Mouse (Mus musculus) midbrain, embryonic 15.5 days (tissue): ENCODE results near the gene Cbx5. TPM values are rescaled to one million over a fixed set of nuclear protein-coding genes. Genes with fewer than 3 reads are reported as not detected.

Source experiments
- ATAC-seq: fragments of 200-750 bp; cut with Nextera tagmentation; replicated peaks from 2 replicates; pipeline ENCODE4 v1.8.0; 2017; ENCODE audit warnings: moderate TSS enrichment
- H3K27ac ChIP-seq: fragments of 300-500 bp; sonication (generic); 2 replicates; pipeline ENCODE4 v1.5.1; 2015; ENCODE audit warnings: mild to moderate bottlenecking, inconsistent platforms
- H3K27me3 ChIP-seq: fragments of 300-500 bp; sonication (generic); replicated peaks from 2 replicates; pipeline ENCODE4 v1.6.1; 2015; ENCODE audit warnings: inconsistent platforms
- H3K36me3 ChIP-seq: fragments of 300-500 bp; sonication (generic); replicated peaks from 2 replicates; pipeline ENCODE4 v1.6.1; 2015; ENCODE audit warnings: inconsistent platforms
- H3K4me1 ChIP-seq: fragments of 300-500 bp; sonication (generic); 2 replicates; pipeline ENCODE4 v1.6.1; 2015; ENCODE audit warnings: inconsistent platforms
- H3K4me2 ChIP-seq: fragments of 300-500 bp; sonication (generic); 2 replicates; pipeline ENCODE4 v1.6.1; 2015; ENCODE audit warnings: inconsistent platforms, mild to moderate bottlenecking, moderate library complexity
- H3K4me3 ChIP-seq: fragments of 300-500 bp; sonication (generic); 2 replicates; pipeline ENCODE4 v1.5.1; 2015; ENCODE audit warnings: mild to moderate bottlenecking, inconsistent platforms
- H3K9ac ChIP-seq: fragments of 300-500 bp; sonication (generic); 2 replicates; pipeline ENCODE4 v1.6.1; 2015; ENCODE audit warnings: mild to moderate bottlenecking, inconsistent platforms
- H3K9me3 ChIP-seq: fragments of 300-500 bp; sonication (generic); 2 replicates; pipeline ENCODE4 v1.6.1; 2016; ENCODE audit warnings: inconsistent platforms
- WGBS: fragments of 180-500 bp; shearing (Covaris S2); methylation state at CpG from one replicate; pipeline ENCODE4 v1.1.7; 2015; ENCODE audit warnings: mixed read lengths; 5-methylcytosine and 5-hydroxymethylcytosine counted together
- polyA plus RNA-seq: library from polyadenylated mRNA; unstranded; fragments of >200 nt; fragmentation: Nextera tagmentation; extraction: Ambion mirVana; gene quantifications from 2 replicates; pipeline ENCODE4 v1.2.1, GENCODE M21; 2015

The Cbx5 gene
- polyA plus RNA-seq, 1 experiment from 2014 or later: 153 TPM

DNA sequence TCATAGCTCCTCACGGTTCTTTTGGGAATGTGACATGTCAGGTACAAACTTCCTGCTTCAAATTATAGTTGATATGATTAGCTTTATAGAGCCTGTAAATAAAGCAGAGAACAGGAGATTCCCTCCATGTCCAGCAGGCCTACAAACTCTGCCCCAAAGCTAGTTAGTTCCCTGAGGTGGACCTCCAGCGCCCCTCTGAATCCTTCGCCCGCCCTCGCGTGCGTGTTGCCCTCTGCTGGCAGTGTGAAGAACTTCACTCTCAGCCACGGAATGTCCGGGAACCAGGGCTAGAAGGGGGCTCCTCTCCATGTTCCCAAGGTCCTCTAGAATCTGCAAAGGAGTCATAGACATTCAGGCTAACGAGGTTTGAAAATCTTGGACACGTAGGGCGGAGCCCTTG is 61.5 kb downstream of the Cbx5 start:
- WGBS: 7% methylated on average over 12 of the region's 12 CpGs
- no peak overlapping the region for H3K27ac ChIP-seq
- no peak overlapping the region for H3K4me3 ChIP-seq
- no peaks in the 10 kb centered on the region for H3K9me3 ChIP-seq
- H3K36me3 ChIP-seq: no peaks in the 10 kb centered on the region
- H3K4me1 ChIP-seq: peaks cover 11% of the 10 kb centered on the region
- H3K27me3 ChIP-seq: peaks cover 85% of the 10 kb centered on the region
- H3K9ac ChIP-seq: no peak overlapping the region
- no peak overlapping the region for H3K4me2 ChIP-seq
- no peak for ATAC-seq

DNA sequence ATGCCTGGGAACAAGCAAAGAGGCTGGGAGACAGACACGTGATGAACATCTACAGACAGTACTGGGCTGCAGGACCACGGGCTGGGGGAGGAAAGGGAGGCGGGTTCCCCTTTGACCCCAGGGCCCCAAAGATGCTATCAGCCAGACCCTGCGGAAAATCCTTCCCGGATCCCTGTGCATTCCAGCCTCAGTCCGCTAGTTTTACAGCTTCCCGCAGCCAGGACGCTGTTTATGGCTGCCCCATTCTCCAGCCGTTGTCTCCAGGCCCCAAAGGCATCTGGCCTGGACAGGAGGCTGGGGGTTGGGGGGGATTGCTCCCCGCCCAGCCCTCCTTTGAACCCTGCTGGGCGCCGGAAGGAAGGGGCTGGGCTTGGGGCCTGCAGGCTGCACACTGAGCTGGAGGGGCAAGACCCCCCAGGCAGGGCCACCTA is 62.0 kb downstream of the Cbx5 start:
- ATAC-seq: 0 out of 2 replicates have a peak, but pooled peaks have one; percentile 26
- no peak overlapping the region for H3K4me2 ChIP-seq

DNA sequence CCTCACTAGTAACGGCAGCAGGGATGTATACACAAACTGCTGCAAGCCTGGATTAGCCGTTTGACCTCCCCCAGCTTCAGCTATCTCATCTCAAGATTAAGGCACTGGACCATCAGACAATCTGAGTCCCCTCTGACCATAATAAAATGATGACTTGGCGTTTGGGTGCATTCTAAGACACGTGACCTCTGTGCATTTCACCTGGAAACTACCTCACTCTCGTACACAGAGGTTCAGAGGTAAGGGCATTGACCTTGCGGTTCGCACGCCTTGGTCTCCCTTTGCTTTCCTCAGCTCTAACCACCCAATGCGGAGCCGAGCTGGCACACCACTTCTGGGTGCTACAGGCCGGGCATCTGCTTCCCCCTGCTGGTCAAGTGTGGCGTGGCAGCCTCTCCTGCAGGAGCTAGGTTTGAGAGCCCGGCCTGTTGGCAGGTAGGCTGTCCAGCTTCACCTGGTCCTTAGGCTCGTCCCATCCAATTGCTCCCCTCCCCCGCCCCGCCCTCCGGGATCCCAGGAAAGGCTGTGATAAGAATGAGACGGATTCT is 62.7 kb downstream of the Cbx5 start:
- 1% methylated on average over 18 of the region's 18 CpGs for WGBS
- Histone ChIP-seq H3K4me3 (no peak overlapping the region), H3K4me2 (peak overlapping the region; percentile 11; the same call in 1 of the 2 replicates), H3K9me3 (no peaks in the 10 kb centered on the region), H3K4me1 (peaks cover 8% of the 10 kb centered on the region; the same call in 1 of the 2 replicates), H3K9ac (no peak overlapping the region), H3K36me3 (no peaks in the 10 kb centered on the region), H3K27me3 (peaks cover 92% of the 10 kb centered on the region), H3K27ac (no peak overlapping the region)
- ATAC-seq: peak; percentile 73

More for the DNA sequence above, 62.0 kb downstream of the Cbx5 start:
- peaks cover 85% of the 10 kb centered on the region for H3K27me3 ChIP-seq
- H3K4me1 ChIP-seq: peaks cover 8% of the 10 kb centered on the region; the same call in 1 of the 2 replicates
- H3K27ac ChIP-seq: no peak overlapping the region
- 8% methylated on average over 12 of the region's 12 CpGs for WGBS
- no peaks in the 10 kb centered on the region for H3K36me3 ChIP-seq
- no peaks in the 10 kb centered on the region for H3K9me3 ChIP-seq
- no peak overlapping the region for H3K9ac ChIP-seq
- H3K4me3 ChIP-seq: no peak overlapping the region

DNA sequence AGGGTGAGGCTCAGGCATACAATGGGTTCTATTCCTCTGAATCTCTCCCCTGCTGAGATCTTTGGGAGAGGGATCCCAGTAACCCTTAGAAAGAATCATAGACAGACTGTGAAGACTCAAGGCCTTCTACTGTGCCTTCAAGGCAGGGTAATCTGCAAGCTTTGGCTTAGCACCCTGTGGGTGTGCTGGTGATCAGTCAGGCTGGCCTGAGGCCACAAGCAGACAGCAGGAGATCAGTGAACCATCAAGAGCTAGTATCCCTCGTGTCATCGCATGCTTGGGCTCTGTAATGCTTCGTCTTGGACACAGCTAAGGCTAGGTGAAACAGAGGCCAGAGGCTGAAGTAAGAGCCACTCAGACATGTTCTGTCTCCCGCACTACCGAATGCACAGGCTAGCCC is 66.4 kb downstream of the Cbx5 start:
- H3K36me3 ChIP-seq: no peaks in the 10 kb centered on the region
- no peak for ATAC-seq
- no peak overlapping the region for H3K27ac ChIP-seq
- H3K4me1 ChIP-seq: peaks cover 29% of the 10 kb centered on the region
- no peak overlapping the region for H3K4me3 ChIP-seq
- H3K4me2 ChIP-seq: no peak overlapping the region
- no peaks in the 10 kb centered on the region for H3K9me3 ChIP-seq
- H3K9ac ChIP-seq: no peak overlapping the region
- WGBS: 67% methylated on average over 5 of the region's 5 CpGs
- peaks cover 90% of the 10 kb centered on the region for H3K27me3 ChIP-seq

DNA sequence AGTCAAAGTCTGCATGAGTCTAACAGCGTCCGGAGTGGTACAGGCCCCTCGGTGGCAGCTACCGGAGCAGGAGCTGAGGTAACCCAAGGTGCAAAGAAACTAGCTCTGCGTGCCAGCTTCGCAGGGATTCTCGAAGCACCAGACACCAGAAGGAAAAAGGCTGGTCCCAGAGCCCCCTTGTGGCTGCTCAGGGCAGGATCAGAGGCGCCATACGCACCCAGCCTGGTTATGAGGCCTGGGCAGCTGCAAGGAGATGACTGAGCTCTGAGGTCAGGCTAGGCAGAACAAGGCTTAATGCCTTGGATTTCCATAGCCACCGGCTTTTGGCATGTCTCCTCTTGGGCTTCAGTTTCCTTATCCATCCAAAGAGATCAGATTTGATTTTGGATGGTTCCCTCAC is 67.1 kb downstream of the Cbx5 start:
- Histone ChIP-seq H3K9ac (no peak overlapping the region), H3K27me3 (peaks cover 90% of the 10 kb centered on the region), H3K9me3 (no peaks in the 10 kb centered on the region), H3K4me1 (peaks cover 32% of the 10 kb centered on the region), H3K4me2 (no peak overlapping the region), H3K4me3 (no peak overlapping the region), H3K27ac (no peak overlapping the region), H3K36me3 (no peaks in the 10 kb centered on the region)
- WGBS: 6% methylated on average over 10 of the region's 10 CpGs
- no peak for ATAC-seq

DNA sequence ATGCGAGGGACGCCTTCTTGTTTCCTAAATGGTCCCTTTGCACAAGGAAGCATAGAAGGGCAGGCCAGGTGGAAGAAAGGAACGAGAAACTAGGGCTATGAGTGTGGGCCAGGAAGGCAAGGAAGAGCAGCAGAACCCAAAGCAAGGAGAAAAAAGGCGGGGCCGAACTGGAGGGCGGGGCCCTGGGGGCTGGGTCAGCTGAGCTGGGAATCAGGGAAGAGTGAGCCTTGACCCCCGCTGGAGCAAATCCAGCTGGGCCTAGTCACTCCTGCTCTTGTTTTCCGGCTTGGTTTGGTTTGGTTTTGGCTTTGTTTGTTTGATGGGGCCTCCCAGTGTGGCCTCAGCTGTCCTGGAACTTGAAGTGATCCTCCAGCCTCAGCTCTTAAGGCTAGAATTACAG is 68.3 kb downstream of the Cbx5 start:
- WGBS: 12% methylated on average over 8 of the region's 8 CpGs
- Histone ChIP-seq H3K27me3 (peaks cover 90% of the 10 kb centered on the region), H3K27ac (no peak overlapping the region), H3K9ac (no peak overlapping the region), H3K4me1 (peaks cover 25% of the 10 kb centered on the region), H3K4me3 (no peak overlapping the region), H3K9me3 (no peaks in the 10 kb centered on the region), H3K4me2 (no peak overlapping the region), H3K36me3 (no peaks in the 10 kb centered on the region)
- no peak for ATAC-seq

DNA sequence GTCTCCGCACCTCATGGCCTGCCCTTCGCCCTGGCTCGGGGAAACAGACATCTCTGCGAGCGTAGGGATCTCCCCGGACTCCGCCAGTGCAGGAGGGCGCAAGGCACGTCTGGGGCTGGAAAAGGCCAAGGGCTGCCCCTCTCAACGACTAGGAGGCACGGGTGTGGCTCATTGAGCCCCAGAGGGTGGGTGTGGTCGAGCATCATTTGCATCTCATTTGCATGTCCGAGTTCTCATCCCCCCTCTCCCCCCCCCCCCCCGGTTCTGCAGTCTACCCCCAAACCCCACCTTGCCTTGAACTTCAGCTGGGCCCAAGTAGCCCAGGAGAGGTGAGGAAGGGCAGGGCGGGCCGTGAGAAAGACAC is 69.3 kb downstream of the Cbx5 start:
- H3K27me3 ChIP-seq: peaks cover 82% of the 10 kb centered on the region
- no peaks in the 10 kb centered on the region for H3K36me3 ChIP-seq
- H3K4me3 ChIP-seq: peak overlapping the region; percentile 47
- 7% methylated on average over 15 of the region's 16 CpGs for WGBS
- H3K9ac ChIP-seq: no peak overlapping the region
- no peak overlapping the region for H3K27ac ChIP-seq
- H3K4me2 ChIP-seq: peak overlapping the region; percentile 93
- H3K4me1 ChIP-seq: peaks cover 28% of the 10 kb centered on the region
- no peak for ATAC-seq
- H3K9me3 ChIP-seq: no peaks in the 10 kb centered on the region

DNA sequence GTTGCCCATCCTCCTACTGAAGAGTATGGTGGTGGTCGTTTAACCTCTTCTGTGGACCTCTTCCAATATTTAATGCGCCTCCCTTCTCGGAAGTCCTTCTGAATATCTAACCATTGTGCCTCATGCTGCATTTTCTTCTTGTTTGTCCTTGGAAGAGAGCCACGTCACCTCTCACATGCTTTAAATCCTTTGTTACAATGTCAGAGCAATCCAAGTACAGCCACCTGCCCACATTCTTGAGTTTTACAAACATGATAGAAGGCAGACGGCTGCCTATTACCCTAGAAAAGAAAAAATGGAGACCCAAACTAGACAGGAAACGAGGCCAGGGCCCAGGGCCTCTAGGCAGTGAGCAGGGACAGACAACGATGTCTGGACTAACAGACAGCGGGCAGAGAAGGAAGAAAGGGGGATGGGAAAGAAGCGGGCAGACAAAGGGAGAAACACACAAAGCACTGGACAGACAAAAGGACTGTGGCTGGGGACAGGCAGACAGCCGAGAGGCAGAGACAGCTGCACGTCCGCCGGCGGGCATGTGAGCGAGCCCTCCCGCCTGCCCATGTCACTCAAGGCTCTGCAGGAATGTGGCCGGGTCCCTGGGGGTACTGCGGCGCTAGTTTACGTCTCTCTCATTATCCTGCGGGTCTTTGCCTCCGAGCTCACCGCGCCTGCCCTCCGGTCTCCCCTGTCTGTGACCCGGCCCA is 69.9 kb downstream of the Cbx5 start:
- Histone ChIP-seq H3K4me3 (peak overlapping the region; percentile 47), H3K36me3 (no peaks in the 10 kb centered on the region), H3K27ac (no peak overlapping the region), H3K27me3 (peaks cover 76% of the 10 kb centered on the region), H3K9me3 (no peaks in the 10 kb centered on the region), H3K4me2 (peak overlapping the region; percentile 93), H3K4me1 (peaks cover 30% of the 10 kb centered on the region), H3K9ac (peak overlapping the region; percentile 47; the same call in 1 of the 2 replicates)
- 2% methylated on average over 26 of the region's 26 CpGs for WGBS
- ATAC-seq: no peak

DNA sequence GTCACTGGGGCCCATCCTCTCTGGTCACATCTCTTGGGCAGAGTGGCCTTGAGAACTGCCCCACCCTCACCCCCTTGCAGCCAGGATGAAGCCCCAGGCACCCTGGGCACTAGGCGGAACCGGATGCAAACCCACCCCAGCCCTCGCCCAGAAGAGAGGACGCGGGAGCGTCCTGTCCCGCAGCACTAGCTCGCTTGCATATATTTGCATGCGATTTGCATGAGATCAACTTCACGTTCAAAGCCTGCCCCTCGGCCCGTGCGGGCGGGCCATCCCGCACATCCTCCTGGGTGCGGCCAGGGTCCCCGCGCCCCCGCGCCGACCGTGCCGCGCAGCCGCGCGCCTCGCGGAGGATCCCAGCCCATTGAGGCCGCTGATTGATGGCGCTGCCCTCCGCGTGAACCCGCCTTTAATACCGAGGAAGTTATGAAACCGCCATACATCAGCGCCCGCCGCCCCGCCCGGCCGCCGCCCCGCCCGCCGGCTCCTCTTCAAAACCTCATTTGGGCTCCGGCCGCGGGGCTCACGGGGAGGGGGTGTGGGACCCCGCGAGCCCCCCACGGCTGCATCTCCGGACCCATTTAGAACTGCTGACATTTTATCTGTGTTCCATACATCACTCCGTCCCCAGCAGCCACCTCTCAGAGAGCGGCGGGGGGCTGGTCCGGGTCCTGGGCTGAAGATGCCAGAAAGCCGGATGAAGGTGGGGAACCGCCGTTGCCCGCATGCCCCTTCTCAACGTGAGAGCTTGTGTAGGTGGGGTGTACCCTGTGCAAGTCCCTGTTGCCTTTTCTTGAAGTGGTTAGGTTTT is 70.6 kb downstream of the Cbx5 start:
- Histone ChIP-seq H3K4me2 (peak overlapping the region; percentile 93), H3K9ac (peak overlapping the region; percentile 47), H3K9me3 (no peaks in the 10 kb centered on the region), H3K4me3 (peak overlapping the region; percentile 47), H3K36me3 (no peaks in the 10 kb centered on the region), H3K27me3 (peaks cover 69% of the 10 kb centered on the region), H3K27ac (0 out of 2 replicates have a peak overlapping the region, but pooled peaks have one; percentile 29), H3K4me1 (peaks cover 30% of the 10 kb centered on the region)
- under 1% methylated on average over 60 of the region's 63 CpGs for WGBS
- peak; percentile 15; the same call in 1 of the 2 replicates for ATAC-seq

DNA sequence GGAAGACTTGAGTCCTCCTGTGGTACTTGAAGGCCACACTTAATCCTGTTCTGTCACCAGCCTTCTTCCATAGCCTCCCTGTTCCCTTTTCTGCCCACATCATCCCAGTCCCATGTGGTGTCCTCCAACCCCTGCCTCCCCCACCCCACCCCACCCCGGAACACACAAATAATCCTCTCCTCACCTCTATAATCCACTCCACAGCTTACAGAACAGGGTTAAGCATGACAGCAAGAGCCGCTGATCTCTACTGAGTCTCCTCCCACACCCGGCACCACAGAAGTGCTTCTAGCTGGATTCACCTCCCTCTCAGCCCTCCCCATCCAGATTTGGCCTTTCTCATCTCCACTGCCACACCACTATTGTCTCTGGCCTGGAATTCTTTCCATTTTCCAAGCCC is 71.8 kb downstream of the Cbx5 start:
- Histone ChIP-seq H3K9ac (no peak overlapping the region), H3K36me3 (no peaks in the 10 kb centered on the region), H3K9me3 (no peaks in the 10 kb centered on the region), H3K4me3 (no peak overlapping the region), H3K27ac (no peak overlapping the region; the same call in 1 of the 2 replicates), H3K4me1 (peaks cover 36% of the 10 kb centered on the region), H3K4me2 (no peak overlapping the region), H3K27me3 (peaks cover 57% of the 10 kb centered on the region)
- WGBS: 8% methylated on average over 3 of the region's 3 CpGs
- ATAC-seq: no peak

DNA sequence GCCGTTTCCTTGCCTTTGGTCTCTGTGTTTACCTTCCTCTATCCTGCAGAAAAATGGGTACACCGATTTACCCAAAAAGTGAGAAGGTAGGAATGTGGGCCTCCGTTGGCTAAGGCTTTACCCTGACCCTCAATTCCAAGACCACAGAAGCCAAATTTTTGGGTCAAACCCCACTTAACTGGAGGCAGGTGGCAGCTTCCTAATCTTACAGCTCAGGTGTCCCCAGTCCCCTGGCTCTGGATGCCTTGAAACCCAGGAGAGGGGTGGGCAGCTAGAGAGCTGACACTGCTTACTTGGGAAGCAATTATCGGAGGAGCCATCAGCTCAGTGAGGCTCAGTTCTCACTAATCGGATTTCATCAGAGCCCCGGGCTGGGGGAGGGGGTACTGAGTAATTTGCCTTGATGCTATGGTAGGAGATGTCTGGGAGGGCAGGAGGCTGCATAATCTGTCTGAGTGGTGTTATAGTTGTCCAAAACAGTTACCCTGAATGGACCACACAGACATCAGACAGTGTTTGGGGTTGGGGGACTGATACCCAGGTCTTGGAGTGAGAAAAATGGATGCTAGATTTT is 72.5 kb downstream of the Cbx5 start, which contains the start of gene Smug1:
Gene Smug1, minus strand, starts transcription at position 51 of the 574 bp plus-strand sequence.
- no peaks in the 10 kb centered on the region for H3K36me3 ChIP-seq
- H3K4me3 ChIP-seq: no peak within 1 kb of the TSS
- H3K9ac ChIP-seq: no peak within 1 kb of the TSS
- H3K9me3 ChIP-seq: no peaks in the 10 kb centered on the region
- H3K27ac ChIP-seq: no peak within 1 kb of the TSS
- H3K27me3 ChIP-seq: peaks cover 51% of the 10 kb centered on the region
- 31% methylated on average over 6 of the region's 6 CpGs for WGBS
- no peak within 1 kb of the TSS for H3K4me2 ChIP-seq
- H3K4me1 ChIP-seq: peaks cover 43% of the 10 kb centered on the region
- ATAC-seq: no peak

DNA sequence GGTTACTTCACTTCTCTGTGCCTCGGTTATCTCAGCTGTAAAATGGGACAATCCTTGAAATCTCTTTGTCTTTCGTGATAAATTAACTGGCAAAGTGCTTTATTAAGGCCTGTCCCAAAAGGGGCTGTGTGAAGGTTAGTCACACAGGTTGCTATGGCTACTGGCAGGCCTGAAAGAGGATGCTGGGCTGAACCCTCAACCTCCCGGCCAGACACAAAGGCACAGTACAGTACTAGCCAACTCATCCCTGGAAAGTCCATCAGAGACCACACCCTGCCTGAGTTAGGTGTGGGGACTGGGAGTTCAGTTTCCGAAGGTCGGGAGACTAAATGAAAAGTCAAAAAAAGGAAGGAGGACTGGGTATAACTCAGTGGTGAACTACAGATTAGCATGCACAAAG is 73.7 kb downstream of the Cbx5 start:
- no peak overlapping the region for H3K4me3 ChIP-seq
- 40% methylated on average over 5 of the region's 5 CpGs for WGBS
- H3K4me1 ChIP-seq: peaks cover 43% of the 10 kb centered on the region
- no peak overlapping the region for H3K27ac ChIP-seq
- H3K9me3 ChIP-seq: no peaks in the 10 kb centered on the region
- H3K36me3 ChIP-seq: no peaks in the 10 kb centered on the region
- H3K9ac ChIP-seq: no peak overlapping the region
- H3K27me3 ChIP-seq: peaks cover 39% of the 10 kb centered on the region
- no peak for ATAC-seq
- no peak overlapping the region for H3K4me2 ChIP-seq
